Mouse (Mus musculus) urinary bladder, adult 2 months (tissue): ENCODE results near the gene Nup210l. TPM values are rescaled to one million over a fixed set of nuclear protein-coding genes. Genes with fewer than 3 reads are reported as not detected.

Experiments
- DNase-seq: peaks from one replicate; pipeline ENCODE4 v3.0.0; 2022; ENCODE audit warnings: low spot score
- polyA plus RNA-seq: library from polyadenylated mRNA; depleted of rRNA; stranded (reverse); fragments of >200 nt; gene quantifications from 2 replicates; pipeline ENCODE4 v1.2.3, GENCODE M21; 2012; rRNA removed

The Nup210l gene
- polyA plus RNA-seq, result 0.55 and 0.80 TPM in 2 replicates

GRCm38 (mm10) chr3:90103938-90104337 is at the start of gene Nup210l:
Gene Nup210l, plus strand, starts transcription at chr3:90104132.
- no peak for DNase-seq

GRCm38 (mm10) chr3:90061549-90061948 is 42.4 kb upstream of the Nup210l start:
- no peak for DNase-seq

DNA sequence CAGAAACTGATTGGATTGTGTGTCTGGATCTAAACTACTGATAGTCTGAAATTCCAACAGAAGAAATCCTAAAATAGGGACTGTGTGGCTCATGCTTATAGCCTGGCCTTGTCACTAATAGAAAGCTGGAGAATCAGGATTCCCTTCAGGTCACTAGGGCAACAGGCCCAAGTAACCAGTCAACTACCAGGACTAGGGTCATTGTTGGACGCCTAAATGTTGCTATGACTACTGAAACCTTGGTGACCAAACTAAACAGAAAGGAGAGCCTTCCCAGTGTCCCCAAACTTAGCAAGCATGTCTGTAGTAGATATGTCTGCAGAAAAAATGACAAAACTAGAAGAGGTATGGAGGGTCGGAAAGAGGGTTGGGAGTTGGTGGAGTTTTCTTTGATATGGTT is 41.4 kb upstream of the Nup210l start:
- DNase-seq, result no peak

DNA sequence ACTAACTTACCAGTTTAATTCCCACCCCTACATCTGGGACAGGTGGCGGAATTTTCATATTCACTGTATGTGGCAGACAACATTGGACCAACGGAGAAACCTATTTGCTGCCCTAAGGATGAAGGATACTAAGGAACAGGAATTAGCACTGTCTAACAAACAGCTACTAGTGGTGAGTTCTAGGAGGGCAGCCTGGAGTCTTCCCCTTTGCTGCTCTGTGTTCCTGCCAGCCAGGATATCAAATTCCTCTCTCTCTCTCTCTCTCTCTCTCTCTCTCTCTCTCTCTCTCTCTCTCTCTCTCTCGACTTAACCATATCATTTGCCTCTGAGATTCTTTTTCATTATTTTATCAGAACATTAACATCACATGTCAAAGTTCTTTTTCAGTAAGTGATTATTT is 39.5 kb upstream of the Nup210l start:
- DNase-seq, result no peak

GRCm38 (mm10) chr3:90065553-90065952 is 38.4 kb upstream of the Nup210l start:
- DNase-seq, result no peak

- no peak for DNase-seq
These were observed 36.1 kb upstream of the Nup210l start for GRCm38 (mm10) chr3:90067851-90068250.

DNA sequence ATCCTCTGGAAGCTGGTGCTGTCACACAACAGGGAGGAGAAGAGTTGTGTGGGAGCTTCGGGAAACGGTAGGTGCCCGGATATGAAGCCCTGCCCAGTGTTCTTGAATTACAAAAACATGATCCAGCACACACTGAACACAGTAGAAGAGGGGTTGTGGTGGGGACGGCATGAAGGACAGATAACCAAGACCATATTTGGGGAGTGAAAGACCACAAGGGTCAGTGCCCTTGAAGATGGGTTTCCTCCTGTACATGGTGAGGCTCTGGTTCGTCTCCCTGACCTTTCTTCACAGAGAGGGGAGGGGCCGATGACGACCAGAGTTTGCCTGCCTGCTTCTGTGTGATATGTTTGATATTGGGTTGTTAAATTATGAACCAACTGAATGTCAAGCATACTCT is 34.2 kb upstream of the Nup210l start:
- no peak for DNase-seq

DNA sequence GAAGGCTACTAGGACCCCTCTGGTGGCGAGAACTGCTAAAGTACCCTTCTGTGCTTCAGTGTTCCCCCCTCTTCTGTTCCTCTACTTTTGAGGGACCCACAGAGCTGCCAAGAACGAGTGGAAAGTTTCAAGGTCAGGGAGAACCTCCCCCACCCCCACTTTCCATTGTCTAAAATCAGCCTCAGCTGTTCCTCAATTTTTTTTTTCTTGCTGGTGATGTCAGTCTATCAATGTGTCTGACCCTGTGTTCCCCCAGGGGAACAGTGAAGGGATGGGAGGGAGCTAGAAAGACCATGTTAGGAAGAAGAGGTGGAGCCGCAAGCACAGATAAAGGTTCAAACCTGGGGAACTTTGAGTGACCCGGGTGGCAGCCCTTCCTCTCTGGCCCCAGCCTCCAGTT is 31.6 kb upstream of the Nup210l start, which contains the start of gene Tpm3:
Gene Tpm3, plus strand, starts transcription at position 356 of the 400 bp plus-strand sequence.
- DNase-seq, result no peak

DNA sequence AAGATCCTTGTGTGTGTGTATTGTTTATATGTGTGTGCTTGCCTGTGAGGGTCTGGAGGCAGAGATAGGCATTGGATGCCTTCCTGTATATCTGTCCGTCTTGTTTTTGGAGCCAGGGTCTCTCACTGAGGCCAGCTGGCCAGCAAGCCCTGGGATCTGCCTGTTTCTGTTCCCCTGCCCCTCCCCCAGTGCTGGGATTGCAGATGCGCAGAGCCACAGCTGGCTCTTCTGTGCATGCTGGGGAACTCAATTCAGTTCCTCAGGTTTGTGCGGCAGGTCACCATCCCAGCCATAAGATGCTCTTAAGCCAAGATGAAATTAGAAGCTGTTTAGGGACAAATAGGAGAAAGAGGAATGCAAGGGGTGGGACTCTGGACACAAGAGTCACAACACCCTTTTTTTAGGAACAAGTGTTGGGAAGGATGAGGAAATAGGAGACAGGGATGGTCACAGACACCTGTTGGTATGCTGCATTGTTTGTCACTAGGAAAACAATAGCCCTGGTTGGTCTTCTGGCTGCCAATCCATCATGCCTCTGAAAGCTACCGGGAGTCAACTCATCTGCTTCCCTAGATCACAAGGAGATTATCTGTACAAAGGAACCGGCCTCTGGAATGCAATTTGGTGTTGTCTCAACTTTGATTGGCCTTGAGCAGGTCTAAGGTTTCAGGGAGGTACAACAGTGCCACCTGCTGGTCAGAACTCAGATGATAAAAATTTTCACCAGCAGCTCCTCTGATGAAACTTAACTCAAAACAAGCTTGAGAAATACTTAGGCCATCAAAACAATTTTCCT is 26.8 kb upstream of the Nup210l start:
- no peak for DNase-seq

- no peak for DNase-seq
These were observed 25.7 kb upstream of the Nup210l start for GRCm38 (mm10) chr3:90078224-90078623.

GRCm38 (mm10) chr3:90079133-90079762 is 24.7 kb upstream of the Nup210l start:
- peak; percentile 79 for DNase-seq

GRCm38 (mm10) chr3:90079763-90080497 is 24.0 kb upstream of the Nup210l start:
- DNase-seq, result peak; percentile 55

DNA sequence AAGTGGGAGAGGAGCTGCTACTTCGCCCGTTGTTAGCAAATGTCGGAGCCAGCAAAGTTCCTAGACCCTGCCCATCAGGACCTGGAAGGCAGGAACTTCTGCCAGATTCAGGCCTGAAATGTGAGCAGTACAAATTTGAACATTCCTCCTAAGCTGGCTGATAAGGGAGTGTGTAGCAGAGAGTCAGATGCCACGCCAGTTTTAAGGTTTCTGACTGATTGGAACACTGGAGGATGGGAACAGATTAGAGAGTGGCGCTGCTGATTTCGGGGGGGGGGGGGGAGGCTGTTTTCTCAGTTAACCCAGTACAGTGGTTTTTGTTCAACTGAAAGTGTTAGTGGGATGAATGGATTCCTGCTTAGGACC is 23.5 kb upstream of the Nup210l start:
- no peak for DNase-seq

DNA sequence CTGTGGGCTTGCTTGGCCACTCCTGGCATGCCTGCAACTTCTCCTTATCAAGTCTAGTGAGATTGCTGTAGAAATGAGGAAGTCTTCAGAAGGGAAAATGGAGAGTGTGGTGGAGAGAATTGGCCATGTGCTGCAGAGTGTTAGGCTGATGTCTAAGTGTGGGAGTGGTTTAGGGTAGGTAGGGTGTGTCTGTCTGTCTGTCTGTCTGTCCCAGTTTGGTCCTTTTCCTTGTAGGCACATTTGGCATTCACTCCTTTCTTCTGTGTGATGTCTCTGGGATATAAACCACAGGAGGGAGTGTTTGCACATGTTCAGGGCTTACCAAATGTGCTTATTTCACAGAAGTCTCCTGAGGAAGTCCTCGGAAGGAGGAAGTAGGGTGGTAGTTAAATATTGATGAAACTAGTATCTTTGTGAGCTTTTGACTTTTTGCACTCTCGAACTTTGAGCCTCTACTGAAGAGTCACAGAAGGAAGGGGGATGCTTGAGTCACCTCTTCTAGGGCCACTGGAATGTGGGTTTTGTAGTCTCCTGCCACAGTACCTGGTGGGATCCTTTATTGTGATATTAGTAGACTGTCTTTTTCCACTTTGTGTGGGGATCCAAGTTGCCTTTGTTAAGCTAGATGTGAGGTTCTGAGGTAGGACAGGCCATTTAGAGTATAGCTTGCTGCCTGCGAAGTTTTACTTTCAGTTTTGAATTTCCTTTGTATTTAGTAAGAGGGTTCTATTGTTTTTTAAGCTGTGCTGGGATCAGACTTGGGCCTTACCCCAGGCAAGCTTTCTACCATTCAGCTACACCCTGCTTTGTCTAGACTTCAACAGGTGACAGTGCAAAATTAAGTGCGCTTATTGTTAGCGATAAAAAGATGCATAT is 22.3 kb upstream of the Nup210l start:
- DNase-seq, result no peak

- no peak for DNase-seq
These were observed 20.9 kb upstream of the Nup210l start for GRCm38 (mm10) chr3:90083034-90083433.

DNA sequence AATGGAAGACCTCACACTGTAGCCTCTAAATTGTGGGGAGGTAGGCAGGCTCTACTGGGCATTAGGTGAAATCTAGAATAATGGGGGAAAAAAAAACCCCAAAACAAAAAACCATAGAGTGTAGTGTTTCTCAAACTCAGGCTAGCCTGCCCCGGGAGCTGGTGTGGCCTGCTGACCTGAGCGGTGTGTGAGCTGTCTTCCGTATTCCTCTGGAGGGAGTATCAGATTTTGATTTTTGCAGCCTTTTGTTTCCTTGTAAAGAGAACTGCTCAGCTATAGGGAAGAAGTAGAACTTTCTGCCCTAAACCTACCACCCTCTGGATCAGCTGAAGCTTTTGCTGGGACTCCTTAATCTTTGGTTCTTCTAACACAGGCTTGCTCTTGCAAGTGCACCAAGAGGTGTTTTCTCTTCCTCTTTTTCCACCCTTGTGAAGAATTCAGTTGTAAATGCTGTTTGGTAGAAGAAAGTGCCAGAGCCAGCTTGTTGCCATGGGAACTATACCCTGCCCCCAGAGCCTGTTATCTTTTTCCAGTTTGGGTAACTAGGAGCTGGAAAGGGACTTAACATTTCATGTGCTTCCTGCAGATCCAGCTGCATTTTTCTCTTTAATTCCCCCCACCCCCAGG is 20.1 kb upstream of the Nup210l start:
- DNase-seq, result no peak

DNA sequence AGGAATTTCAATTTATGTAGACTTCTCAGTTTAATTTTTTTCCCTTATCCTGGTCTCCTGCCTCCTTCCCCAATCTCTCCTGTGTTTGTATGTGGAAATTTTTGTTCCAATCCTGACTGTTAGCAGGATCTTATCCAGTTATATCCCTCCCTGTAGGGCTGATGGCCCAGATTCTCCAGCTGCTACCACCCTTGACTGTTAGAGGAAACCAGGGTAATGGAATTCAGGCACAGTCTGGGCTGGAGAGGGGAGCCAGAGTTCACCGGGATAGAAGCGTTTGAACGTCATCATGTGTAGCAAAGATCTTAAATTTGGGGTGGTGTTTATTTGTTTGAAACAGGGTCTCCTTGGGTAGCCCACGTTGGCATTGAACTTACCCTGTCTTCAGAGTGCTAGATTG is 19.1 kb upstream of the Nup210l start:
- no peak for DNase-seq

DNA sequence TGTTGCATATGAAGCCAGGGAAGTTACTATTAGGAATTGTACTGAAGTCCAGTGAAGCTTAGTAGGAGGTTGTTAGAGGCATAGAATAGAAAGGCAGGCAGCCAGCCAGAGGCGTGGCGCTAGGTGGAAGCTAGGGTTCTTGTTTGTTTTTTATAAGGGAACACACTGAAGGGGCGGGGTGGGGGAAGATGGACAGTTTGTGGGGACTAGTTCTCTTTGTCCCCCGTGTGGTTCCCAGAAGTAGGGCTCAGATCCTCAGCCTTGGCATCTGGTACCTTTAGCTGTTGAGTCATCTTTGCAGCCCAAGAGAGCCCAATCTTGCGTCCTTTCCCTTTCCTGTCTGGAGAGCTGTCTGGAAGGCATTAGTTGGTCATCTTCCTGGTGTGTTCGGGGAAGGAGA is 18.7 kb upstream of the Nup210l start:
- DNase-seq, result no peak

GRCm38 (mm10) chr3:90086068-90086467 is 17.9 kb upstream of the Nup210l start:
- DNase-seq, result no peak

DNA sequence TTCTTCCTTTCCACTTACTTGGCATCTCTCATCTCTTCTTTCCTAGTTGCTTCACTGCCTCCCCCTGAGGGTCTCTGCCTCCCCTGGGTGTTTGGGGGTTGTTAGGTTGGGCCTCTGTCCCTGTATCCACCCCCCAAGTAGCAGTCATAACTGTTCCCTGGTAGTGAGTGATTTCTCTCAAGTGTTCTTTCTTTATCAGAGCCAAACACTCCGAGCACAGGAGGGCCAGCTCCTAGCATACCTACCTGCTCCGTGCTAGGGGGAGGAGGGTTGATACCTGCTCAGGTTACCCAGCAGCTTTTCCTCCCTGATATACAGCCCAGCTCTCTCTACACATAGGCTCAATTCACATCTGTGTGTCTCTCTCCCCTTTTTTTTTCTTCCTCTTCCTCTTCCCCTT is 15.3 kb upstream of the Nup210l start:
- no peak for DNase-seq

- DNase-seq, result no peak
These were observed 13.0 kb upstream of the Nup210l start for GRCm38 (mm10) chr3:90090892-90091291.
